Mouse (Mus musculus): ENCODE data around the gene Gna12. TPM values are rescaled to one million over a fixed set of nuclear protein-coding genes. Genes with fewer than 3 reads are reported as not detected.
A peak's percentile ranks its signal among the peaks of the same experiment; 100 is the strongest.

The Gna12 gene
- total RNA-seq, 2 experiments from 2014 or later, result 72.1 to 76.6 TPM

DNA sequence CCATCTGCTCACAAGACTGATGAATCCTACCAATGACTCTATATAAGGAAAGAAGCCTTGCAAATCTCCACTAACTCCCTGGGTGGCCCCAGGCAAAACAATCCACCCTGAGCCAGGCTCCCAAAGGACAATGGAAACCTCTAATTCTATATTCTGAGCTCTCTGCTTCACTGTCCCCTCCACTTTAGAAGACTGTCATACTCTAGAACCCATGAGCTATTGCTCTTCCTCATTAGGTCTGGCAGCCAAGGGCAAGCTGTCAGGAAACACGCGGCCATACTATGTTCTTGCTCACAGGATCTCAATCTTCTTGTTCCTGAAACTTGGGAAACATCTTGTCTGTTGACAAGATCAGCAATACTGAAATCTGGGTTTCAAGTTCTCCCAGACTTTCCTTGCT is 24.0 kb downstream of the Gna12 start:
- intact Hi-C loops (cut with DNase I), result no loop called here

GRCm38 (mm10) chr5:140801782-140802181 is 28.4 kb downstream of the Gna12 start:
- DNase-seq (ENCODE audit: low spot score in 2 of 2), result no peak
- intact Hi-C loops (cut with DNase I), result no loop called here

More for the DNA sequence above, 24.0 kb downstream of the Gna12 start:
- no peak for DNase-seq (ENCODE audit: low spot score in 2 of 2)

DNA sequence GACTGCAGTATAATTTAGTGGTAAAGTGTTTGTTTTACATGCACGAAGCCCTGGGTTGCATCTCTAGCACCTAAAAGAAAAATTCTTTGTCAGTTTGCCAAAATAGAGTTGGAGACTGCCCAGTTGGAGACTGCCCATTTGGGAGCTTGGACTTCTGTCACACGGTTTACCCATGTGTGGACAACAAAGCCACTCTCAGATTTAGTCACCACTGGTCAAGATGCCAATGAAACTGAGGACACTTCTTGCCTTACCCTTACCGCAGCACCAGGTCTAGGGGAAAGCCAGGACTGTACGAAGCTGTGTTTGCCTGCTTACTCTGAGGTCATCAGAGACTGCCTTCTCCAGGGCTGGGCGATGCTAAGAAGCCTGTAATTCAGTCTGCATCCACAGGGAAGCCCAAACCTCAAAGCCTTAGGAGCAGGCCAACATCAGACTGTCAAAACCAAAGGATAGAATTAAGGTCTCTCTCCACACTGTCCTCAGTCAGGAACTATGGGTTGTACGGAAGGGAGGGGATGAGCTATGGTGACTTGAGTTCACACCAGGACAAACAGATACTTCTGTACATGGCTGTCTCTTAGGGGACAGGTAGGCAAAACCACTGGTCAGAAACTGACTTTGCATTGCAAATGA is 29.8 kb downstream of the Gna12 start:
- intact Hi-C loops (cut with DNase I), result no loop called here
- no peak for DNase-seq (ENCODE audit: low spot score in 2 of 2)

DNA sequence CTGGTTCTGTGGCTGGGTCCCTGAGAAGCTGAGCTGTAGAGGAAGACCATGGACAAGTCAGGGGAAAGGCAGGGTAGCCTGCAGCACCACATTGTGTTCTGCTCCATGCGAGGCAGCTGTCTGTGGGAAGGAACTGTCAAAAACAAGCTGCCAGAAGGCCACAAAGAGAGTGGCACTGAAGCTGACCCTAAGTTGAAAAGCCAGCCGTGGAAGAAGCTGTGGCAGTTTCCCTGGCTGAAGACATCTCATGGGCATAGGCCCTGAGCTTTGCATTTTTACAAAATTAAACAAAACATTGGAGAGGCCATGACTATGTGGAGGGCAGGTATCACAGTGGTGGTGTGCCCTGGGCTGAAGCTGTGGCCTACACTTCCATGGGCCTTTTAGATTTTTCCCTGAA is 31.0 kb downstream of the Gna12 start:
- DNase-seq (ENCODE audit: low spot score in 2 of 2), result no peak
- intact Hi-C loops (cut with DNase I), result no loop called here

GRCm38 (mm10) chr5:140798775-140799174 is 31.5 kb downstream of the Gna12 start:
- intact Hi-C loops (cut with DNase I), result no loop called here
- DNase-seq (ENCODE audit: low spot score in 2 of 2), result no peak

DNA sequence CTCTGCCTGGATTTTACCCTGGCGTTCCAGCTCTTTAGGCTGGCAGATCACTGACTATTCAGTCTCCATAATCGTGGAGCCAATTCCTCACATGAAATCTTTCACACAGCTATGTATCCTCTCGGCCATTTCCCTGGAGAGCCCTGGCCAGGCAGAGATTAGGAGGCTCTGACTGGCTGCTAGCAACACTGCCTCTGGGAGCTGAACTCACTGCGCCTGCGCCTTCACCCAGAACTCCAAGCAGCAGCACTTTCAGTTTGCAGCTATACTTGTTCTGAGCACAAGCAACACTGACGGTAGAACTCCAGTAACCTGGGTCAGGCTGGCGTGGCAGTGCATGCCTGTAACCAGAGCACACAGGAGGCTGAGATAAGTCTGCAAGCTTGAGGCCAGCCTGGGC is 32.1 kb downstream of the Gna12 start:
- intact Hi-C loops (cut with DNase I), result no loop called here
- DNase-seq (ENCODE audit: low spot score in 2 of 2), result no peak

DNA sequence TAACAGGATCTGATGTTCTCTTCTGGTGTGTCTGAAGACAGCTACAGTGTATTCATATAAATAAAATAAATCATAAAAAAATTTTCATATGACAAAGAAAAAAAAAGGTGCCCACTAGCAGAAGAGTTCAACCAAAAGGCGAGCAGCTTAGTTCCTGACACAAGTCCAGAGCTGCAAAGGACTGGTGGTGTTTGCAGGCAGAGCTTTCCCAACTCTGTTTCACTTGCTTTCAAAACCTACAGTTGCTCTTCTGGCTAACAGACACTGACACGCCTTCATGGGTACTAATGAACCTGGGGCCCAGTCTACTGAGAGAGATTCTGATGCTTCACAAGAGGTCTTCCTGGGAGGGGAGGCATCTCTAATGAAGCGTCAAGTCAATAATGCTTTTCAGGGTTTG is 34.2 kb downstream of the Gna12 start:
- intact Hi-C loops (cut with DNase I), result no loop called here
- DNase-seq (ENCODE audit: low spot score in 2 of 2), result no peak

DNA sequence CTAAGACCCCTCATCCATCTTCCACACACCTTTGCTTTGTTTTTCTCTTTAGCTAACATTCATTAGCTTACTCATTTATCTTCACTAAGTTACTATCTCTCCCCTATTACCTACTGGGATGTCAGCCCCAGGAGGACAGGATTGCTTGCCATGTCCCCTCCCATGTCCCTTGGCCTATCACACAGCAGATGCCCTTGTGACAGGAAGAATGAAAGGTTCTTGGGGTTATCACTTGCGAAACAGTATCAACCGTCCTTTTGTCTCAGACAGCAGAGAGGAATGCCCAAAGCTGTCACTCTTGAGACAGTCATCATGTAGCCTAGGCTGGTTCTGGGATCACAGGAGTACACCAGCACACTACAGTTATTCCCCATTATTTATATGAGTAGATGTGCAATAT is 35.1 kb downstream of the Gna12 start:
- intact Hi-C loops (cut with DNase I), result no loop called here
- DNase-seq (ENCODE audit: low spot score in 2 of 2), result no peak

DNA sequence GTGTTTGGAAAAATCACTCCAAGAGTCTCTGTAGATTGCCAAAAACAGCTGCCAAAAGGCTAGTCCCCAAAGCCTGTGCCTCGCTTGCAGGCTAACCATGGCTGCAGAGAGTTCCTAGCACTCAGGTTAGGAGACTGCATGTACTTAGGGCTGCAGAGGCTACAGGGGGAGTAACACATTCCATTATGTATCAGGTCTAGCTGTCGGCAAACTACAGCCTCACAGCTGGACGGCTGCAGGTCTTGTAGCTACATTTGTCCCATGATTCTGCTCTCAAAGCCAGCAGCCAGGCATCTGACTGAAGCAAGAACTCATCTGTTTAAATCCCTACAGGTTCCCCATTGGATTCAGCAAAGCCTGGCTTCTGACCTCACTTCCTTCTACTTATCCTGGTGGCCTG is 35.5 kb downstream of the Gna12 start:
- intact Hi-C loops (cut with DNase I), result loop anchor here (5.0 kb wide), 1 partner anchor 33 kb away; no protein-coding TSS in a partner anchor
- DNase-seq (ENCODE audit: low spot score in 2 of 2), result no peak

- intact Hi-C loops (cut with DNase I), result loop anchor here (5.0 kb wide), 1 partner anchor 35 kb away; no protein-coding TSS in a partner anchor
- DNase-seq (ENCODE audit: low spot score in 2 of 2), result no peak
These were observed 38.0 kb downstream of the Gna12 start for GRCm38 (mm10) chr5:140792233-140792632.

DNA sequence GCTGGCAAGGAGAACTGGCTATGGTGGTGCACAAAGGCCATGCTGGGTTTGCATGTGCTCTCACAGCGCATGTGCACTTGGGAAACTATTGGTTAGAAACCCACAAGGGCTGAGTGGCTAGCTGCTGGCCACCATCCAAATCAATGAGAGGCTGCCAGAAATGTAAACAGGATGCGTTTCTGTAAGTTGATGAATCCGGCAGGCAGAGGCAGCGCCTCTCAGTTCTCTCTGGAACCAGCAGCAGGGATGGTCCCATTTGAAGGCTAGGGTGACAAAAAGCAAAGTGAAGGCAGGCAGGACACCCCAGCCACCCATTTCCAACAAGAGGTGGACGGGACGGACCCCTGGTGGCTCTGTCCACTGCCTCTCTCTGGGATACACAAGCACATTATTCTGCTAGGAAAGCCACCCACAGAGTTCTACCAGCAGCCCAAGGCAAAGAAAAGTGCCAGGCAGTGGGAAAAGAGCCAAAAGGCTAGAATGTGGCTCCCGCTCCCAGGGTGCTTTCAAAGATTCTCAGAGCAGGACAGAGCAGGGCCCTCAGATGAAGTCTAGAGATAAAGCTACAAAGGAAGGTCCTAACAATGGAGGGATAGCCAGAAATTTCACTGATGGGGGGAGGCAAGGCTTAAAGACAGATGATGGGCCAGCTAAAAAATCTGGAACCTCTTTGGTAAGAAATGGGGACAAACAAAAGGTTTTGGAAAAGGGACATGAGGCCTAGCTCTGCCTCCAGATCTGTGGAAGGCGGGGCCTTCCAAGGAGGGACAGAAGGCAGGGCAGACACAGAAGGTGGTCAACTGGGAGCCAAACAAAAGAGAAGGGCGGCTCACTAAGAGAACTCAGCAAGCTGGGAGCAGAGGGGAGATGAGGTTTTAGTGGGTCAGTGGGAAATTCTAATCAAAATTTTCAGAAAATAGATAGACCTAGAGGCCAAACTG is 39.0 kb downstream of the Gna12 start:
- intact Hi-C loops (cut with DNase I), result loop anchor here (5.0 kb wide), 1 partner anchor 36 kb away; no protein-coding TSS in a partner anchor
- DNase-seq (ENCODE audit: low spot score in 2 of 2), result peak; percentile 48 to 69

GRCm38 (mm10) chr5:140790392-140790791 is 39.8 kb downstream of the Gna12 start:
- no peak for DNase-seq (ENCODE audit: low spot score in 2 of 2)
- intact Hi-C loops (cut with DNase I), result loop anchor here (5.0 kb wide), 1 partner anchor 37 kb away; no protein-coding TSS in a partner anchor

DNA sequence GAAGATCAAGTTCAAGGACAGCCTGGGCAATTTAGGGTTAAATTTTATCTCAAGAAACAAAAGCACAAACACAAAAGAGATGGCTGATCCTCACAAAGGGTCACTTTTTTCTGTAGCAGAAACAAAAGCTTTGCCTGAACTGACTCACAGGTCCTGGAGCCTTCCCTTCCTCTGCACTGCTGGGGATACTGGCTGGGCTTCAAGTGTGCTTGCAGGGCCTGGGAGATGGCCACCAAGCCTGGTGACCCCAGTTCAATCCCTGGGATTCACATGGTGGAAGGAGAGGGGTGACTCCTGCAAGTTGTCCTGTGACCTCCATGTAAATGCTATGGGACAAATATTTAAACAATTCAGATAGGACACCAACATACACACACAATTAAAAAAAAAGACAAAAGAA is 40.7 kb downstream of the Gna12 start:
- intact Hi-C loops (cut with DNase I), result no loop called here

DNA sequence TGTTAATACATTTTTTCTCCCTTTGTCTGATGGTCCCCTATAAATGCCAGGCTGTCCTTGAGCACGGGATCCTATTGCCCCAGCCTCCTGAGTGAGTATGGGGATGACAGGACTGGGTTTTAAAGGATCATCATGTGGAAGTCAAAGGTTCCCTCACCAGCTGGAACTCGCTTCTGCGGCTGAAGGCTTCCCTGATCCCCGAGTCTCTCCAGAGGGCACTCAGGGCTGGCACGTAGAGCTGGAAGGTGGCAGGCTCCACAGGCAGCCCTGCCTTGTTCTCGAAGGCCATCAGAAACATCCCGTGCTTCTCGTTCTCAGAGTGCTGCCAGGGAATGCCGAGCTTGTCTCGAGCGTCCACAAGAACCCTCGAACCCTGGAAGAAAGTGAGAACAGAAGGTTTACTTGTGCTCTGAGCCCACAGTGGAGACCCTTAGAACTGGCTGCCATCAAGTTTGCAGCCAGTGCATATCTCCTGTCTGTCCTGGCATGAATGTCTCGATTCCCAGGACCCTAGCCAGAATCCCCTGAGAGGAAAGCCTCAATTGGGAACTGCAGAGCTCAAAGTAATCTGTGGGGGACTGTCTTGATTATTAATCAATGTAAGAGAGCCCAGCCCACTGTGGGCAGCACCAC is 44.9 kb downstream of the Gna12 start:
- DNase-seq (ENCODE audit: low spot score in 2 of 2), result no peak
- intact Hi-C loops (cut with DNase I), result no loop called here

More for the DNA sequence above, 40.7 kb downstream of the Gna12 start:
- no peak for DNase-seq (ENCODE audit: low spot score in 2 of 2)

DNA sequence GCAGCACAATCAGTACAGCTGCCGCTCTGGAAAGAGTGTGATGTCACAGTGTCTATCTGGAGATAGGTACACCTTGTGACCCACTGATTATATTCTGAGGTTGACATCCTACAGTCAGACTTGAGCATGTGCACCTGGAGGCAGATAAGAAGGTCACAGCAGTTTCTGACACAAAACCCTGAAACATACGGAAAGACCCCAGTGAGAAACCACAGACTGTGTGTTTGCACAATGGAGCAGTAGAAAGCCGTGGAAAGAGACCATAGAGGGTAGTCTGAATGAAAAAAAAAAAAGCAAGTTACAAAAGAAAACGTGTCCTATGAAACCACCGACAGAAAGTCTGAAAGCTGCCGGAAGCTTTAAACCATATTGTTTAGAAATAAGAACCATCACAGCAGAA is 45.9 kb downstream of the Gna12 start:
- DNase-seq (ENCODE audit: low spot score in 2 of 2), result no peak
- intact Hi-C loops (cut with DNase I), result no loop called here

- intact Hi-C loops (cut with DNase I), result no loop called here
- DNase-seq (ENCODE audit: low spot score in 2 of 2), result no peak
These were observed 46.7 kb downstream of the Gna12 start for GRCm38 (mm10) chr5:140783577-140783976.

DNA sequence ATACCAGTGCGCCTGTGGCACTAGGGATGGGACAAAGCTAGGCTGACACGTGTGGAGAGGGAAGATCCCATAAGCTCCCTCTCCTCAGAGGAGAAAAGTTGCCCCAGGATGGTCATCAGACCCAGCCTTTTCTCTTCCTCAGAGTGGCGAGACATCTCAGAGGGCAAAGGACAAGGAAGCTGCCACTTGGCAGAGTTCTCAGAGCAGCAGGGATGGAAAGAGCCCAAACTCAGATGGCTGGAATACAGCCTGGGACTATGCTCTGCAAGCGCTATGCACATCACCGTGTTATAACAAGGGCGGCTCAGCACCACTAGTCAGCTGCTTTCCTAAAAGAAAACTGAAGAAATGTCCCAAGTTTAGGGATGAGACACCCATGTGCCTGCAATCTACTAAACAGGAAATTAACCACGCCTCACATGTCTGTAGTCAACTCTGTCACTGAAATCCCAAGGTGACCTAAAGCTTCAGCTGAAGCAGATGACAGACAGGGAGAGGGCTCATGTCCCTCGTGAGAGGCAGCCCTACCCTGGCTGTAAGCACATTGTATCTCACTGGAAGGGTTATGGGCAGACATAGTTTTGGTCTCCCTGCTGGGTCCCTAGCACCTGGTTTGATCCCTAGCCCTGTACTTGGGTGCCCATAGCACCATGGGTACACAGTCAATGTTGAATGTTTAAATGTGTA is 48.2 kb downstream of the Gna12 start:
- intact Hi-C loops (cut with DNase I), result no loop called here
- DNase-seq (ENCODE audit: low spot score in 2 of 2), result no peak

GRCm38 (mm10) chr5:140781122-140781521 is 49.1 kb downstream of the Gna12 start:
- no peak for DNase-seq (ENCODE audit: low spot score in 2 of 2)

DNA sequence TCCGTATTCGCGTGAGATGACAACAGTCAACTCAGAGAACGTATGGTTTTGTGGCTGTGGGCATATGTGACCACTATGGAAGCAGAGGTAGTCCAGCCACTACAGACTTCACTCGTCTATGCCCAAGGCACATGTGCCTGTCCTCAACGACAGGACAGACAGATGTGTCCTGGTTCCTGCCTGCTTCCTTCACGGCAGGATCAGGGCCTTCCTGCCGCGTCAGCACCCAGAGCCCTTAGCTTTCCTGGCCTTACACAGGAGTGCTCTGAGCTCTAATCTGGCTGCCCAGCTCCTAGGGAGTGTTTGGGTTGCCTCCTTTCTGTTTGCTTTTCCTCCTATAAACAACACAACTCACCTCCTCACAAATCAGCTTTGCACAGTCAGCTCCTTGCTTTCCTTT is 53.3 kb downstream of the Gna12 start:
- intact Hi-C loops (cut with DNase I), result no loop called here
- no peak for DNase-seq (ENCODE audit: low spot score in 2 of 2)

More at GRCm38 (mm10) chr5:140781122-140781521, 49.1 kb downstream of the Gna12 start:
- intact Hi-C loops (cut with DNase I), result no loop called here

GRCm38 (mm10) chr5:140775111-140775510 is 55.1 kb downstream of the Gna12 start:
- intact Hi-C loops (cut with DNase I), result no loop called here
- no peak for DNase-seq (ENCODE audit: low spot score in 2 of 2)
